Comparison of ENCODE assay signal across 10 mouse cellular contexts in genomic region chr10:18409068-18409467, GRCm38 (mm10).
DNase-seq lines count a peak whose midpoint lies in the region; ATAC-seq lines count a peak whose summit lies in the region.
"Had no signal": no experiment of that assay in that cellular context is flagged by ENCODE, and none has a peak within 500 bp of the region (broad histone marks: within the 10 kb centered on the region; RNA-seq: fewer than 3 reads in every experiment).

No protein-coding gene starts in this region.

- H3K4me3 ChIP-seq in heart, embryonic 16.5 days (ENCODE audit: low read length) = peak overlapping the region; percentile 75
- H3K4me3 ChIP-seq in embryonic facial prominence, embryonic 11.5 days (ENCODE audit: low read depth, low read length) = peak overlapping the region; percentile 35
- H3K4me3 ChIP-seq in hindbrain, embryonic 10.5 days = peak overlapping the region; percentile 65
- peak overlapping the region; percentile 44 for H3K4me3 ChIP-seq in midbrain, embryonic 11.5 days (ENCODE audit: low read depth, low read length)
- H3K4me3 ChIP-seq: megakaryocyte, embryonic 14.5 days had no signal

- no peaks in the 10 kb centered on the region for H3K36me3 ChIP-seq in heart, embryonic 16.5 days (ENCODE audit: control insufficient read depth, insufficient read depth)
- H3K36me3 ChIP-seq in embryonic facial prominence, embryonic 11.5 days (replicated peaks; ENCODE audit: control insufficient read depth, insufficient read depth, low read depth, low read length) = no peaks in the 10 kb centered on the region
- H3K36me3 ChIP-seq in hindbrain, embryonic 10.5 days = no peaks in the 10 kb centered on the region
- no peaks in the 10 kb centered on the region; the same call in 1 of the 2 replicates for H3K36me3 ChIP-seq in midbrain, embryonic 11.5 days (ENCODE audit: control insufficient read depth, insufficient read depth, low read length)

- no peaks in the 10 kb centered on the region for H3K27me3 ChIP-seq in heart, embryonic 16.5 days (ENCODE audit: control insufficient read depth, insufficient read depth, low read length)
- H3K27me3 ChIP-seq in embryonic facial prominence, embryonic 11.5 days (ENCODE audit: control insufficient read depth, insufficient read depth, low read length) = no peaks in the 10 kb centered on the region
- H3K27me3 ChIP-seq in hindbrain, embryonic 10.5 days (ENCODE audit: insufficient read depth, poor library complexity, severe bottlenecking) = no peaks in the 10 kb centered on the region
- no peaks in the 10 kb centered on the region for H3K27me3 ChIP-seq in midbrain, embryonic 11.5 days (ENCODE audit: control insufficient read depth, insufficient read depth, low read length)

- ATAC-seq in heart, embryonic 16.5 days (replicated peaks; ENCODE audit: extremely low read depth, insufficient read depth, low FRiP score) = no peak
- no peak for ATAC-seq in embryonic facial prominence, embryonic 11.5 days (replicated peaks; ENCODE audit: insufficient number of reproducible peaks, low FRiP score, low TSS enrichment, low read depth)
- no peak for ATAC-seq in midbrain, embryonic 11.5 days (ENCODE audit: low FRiP score)

- H3K9ac ChIP-seq in heart, embryonic 16.5 days (ENCODE audit: low read length) = peak overlapping the region; percentile 82
- peak overlapping the region; percentile 40 for H3K9ac ChIP-seq in embryonic facial prominence, embryonic 11.5 days (replicated peaks; ENCODE audit: low read length)
- H3K9ac ChIP-seq in midbrain, embryonic 11.5 days (ENCODE audit: low read length) = peak overlapping the region; percentile 51

- peak overlapping the region; percentile 85 for H3K4me2 ChIP-seq in heart, embryonic 16.5 days (ENCODE audit: low read depth, low read length)
- H3K4me2 ChIP-seq in embryonic facial prominence, embryonic 11.5 days (ENCODE audit: low read depth, low read length) = peak overlapping the region; percentile 73
- H3K4me2 ChIP-seq in midbrain, embryonic 11.5 days = peak overlapping the region; percentile 67

- no peak for DNase-seq in heart, postnatal 25 days (ENCODE audit: low spot score)
- no peak for DNase-seq in embryonic facial prominence, embryonic 11.5 days (ENCODE audit: low spot score)
- no peak for DNase-seq in hindbrain, embryonic 10.5 days (ENCODE audit: low spot score)
- DNase-seq in midbrain, embryonic 11.5 days (ENCODE audit: low spot score, missing footprints) = no peak
- no peak for DNase-seq in gastrocnemius, postnatal 14 days
- no peak for DNase-seq in embryo, embryonic 10 days (ENCODE audit: low spot score)
- DNase-seq in gastrocnemius, postnatal 4 days (ENCODE audit: low spot score in 2 of 2) = no peak
- DNase-seq: layer of hippocampus, adult 9-11 months had no signal

- H3K9me3 ChIP-seq in heart, embryonic 16.5 days (replicated peaks; ENCODE audit: control insufficient read depth, low read length) = no peaks in the 10 kb centered on the region
- H3K9me3 ChIP-seq in embryonic facial prominence, embryonic 11.5 days (replicated peaks; ENCODE audit: control insufficient read depth, low read length) = no peaks in the 10 kb centered on the region
- no peaks in the 10 kb centered on the region for H3K9me3 ChIP-seq in hindbrain, embryonic 10.5 days
- no peaks in the 10 kb centered on the region for H3K9me3 ChIP-seq in midbrain, embryonic 11.5 days (ENCODE audit: control insufficient read depth, low read length)
- H3K9me3 ChIP-seq: megakaryocyte, embryonic 14.5 days had no signal

- peaks cover 26% of the 10 kb centered on the region for H3K4me1 ChIP-seq in heart, embryonic 16.5 days (ENCODE audit: control insufficient read depth, insufficient read depth, low read length)
- no peaks in the 10 kb centered on the region; the same call in 1 of the 2 replicates for H3K4me1 ChIP-seq in embryonic facial prominence, embryonic 11.5 days (ENCODE audit: control insufficient read depth, insufficient read depth, low read length)
- peaks cover 76% of the 10 kb centered on the region for H3K4me1 ChIP-seq in hindbrain, embryonic 10.5 days (replicated peaks)
- peaks cover 20% of the 10 kb centered on the region for H3K4me1 ChIP-seq in midbrain, embryonic 11.5 days (ENCODE audit: control insufficient read depth, insufficient read depth, low read length)

- intact Hi-C loops in heart, postnatal 25 days (cut with DNase I) = no loop called here
- intact Hi-C loops in gastrocnemius, postnatal 14 days (cut with DNase I; ENCODE audit: low total_unique reads) = no loop called here

- 0 out of 2 replicates have a peak overlapping the region, but pooled peaks have one; percentile 26 for H3K27ac ChIP-seq in heart, embryonic 16.5 days (ENCODE audit: low read length)
- no peak overlapping the region for H3K27ac ChIP-seq in embryonic facial prominence, embryonic 11.5 days (replicated peaks; ENCODE audit: low read depth, low read length)
- peak overlapping the region; percentile 93 for H3K27ac ChIP-seq in hindbrain, embryonic 10.5 days
- no peak overlapping the region for H3K27ac ChIP-seq in midbrain, embryonic 11.5 days (ENCODE audit: low read depth, low read length)

- 45% methylated on average over 2 of the region's 2 CpGs for whole genome bisulfite sequencing in heart, embryonic 16.5 days
- WGBS in embryonic facial prominence, embryonic 11.5 days = 45% methylated on average over 2 of the region's 2 CpGs
- 35% methylated on average over 2 of the region's 2 CpGs for WGBS in hindbrain, embryonic 10.5 days
- 23% methylated on average over 2 of the region's 2 CpGs for WGBS in midbrain, embryonic 11.5 days

Comparison
In these comparisons a context has a peak if more than half of its experiments do, and no peak if none do; other contexts are left out.
1. H3K27ac ChIP-seq: peak in heart, embryonic 16.5 days (single experiment) and hindbrain, embryonic 10.5 days (single experiment); none in embryonic facial prominence, embryonic 11.5 days (single experiment) and midbrain, embryonic 11.5 days (single experiment).
2. Peak in every context shown above with its lines, with median percentiles within 50 percentile points of each other: H3K4me2 ChIP-seq, H3K4me3 ChIP-seq and H3K9ac ChIP-seq.